Mouse (Mus musculus) ES-E14 (cell line): ENCODE measurements at regions not wholly inside any gene's neighbourhood (a gene's known extent, or its start where the extent isn't known, plus 50 kb on each side); places are given as distances from the start of the nearest gene placed in this dataset.

Experiments used
- CHD2 ChIP-seq: IDR thresholded peaks from 2 replicates; pipeline ENCODE4 v1.6.1; 2014; ENCODE audit warnings: mild to moderate bottlenecking, low read depth, low read length, inconsistent platforms
- ZC3H11A ChIP-seq: IDR thresholded peaks from 2 replicates; pipeline ENCODE4 v1.6.1; 2012; ENCODE audit warnings: low read depth, mild to moderate bottlenecking, inconsistent platforms, low read length, borderline replicate concordance
- ZNF384 ChIP-seq: IDR thresholded peaks from 2 replicates; pipeline ENCODE4 v1.6.1; 2012; ENCODE audit warnings: low read depth, low read length, inconsistent platforms

GRCm38 (mm10) chr2:138859121-138859520 is 602.8 kb downstream of the Btbd3 start:
- TF ChIP-seq ZC3H11A: no peak
- TF ChIP-seq CHD2: no peak
- TF ChIP-seq ZNF384: no peak
